Mouse (Mus musculus): ENCODE measurements around the gene Ngfr. TPM values are rescaled to one million over a fixed set of nuclear protein-coding genes. Genes with fewer than 3 reads are reported as not detected.
A peak's percentile ranks its signal among the peaks of the same experiment; 100 is the strongest.
"Not testable (repeated sequence)": the region's sequence is repeated elsewhere in the genome, so short reads cannot be mapped to it uniquely, and the experiment has no call there.

Gene Ngfr
- polyA plus RNA-seq, 1 experiment from 2014 or later: 41.4 TPM

GRCm38 (mm10) chr11:95614739-95615138, 27.2 kb upstream of the Ngfr start:
- peaks cover 9% of the 10 kb centered on the region; the same call in 1 of the 2 replicates for H3K27me3 ChIP-seq
- WGBS: 83% methylated on average over 8 of the region's 8 CpGs
- H3K4me1 ChIP-seq (replicated peaks): peaks cover 37% of the 10 kb centered on the region
- no peak overlapping the region for H3K4me2 ChIP-seq
- H3K4me3 ChIP-seq: no peak overlapping the region
- no peak for ATAC-seq (ENCODE audit: low FRiP score)
- no peak overlapping the region for H3K27ac ChIP-seq
- H3K9ac ChIP-seq: no peak overlapping the region
- H3K9me3 ChIP-seq: no peaks in the 10 kb centered on the region
- H3K36me3 ChIP-seq: no peaks in the 10 kb centered on the region

- H3K9ac ChIP-seq: 0 out of 2 replicates have a peak overlapping the region, but pooled peaks have one; percentile 16
- WGBS: 36% methylated on average over 4 of the region's 4 CpGs
- H3K9me3 ChIP-seq: no peaks in the 10 kb centered on the region
- peaks cover 9% of the 10 kb centered on the region; the same call in 1 of the 2 replicates for H3K27me3 ChIP-seq
- peak overlapping the region; percentile 49; the same call in 1 of the 2 replicates for H3K27ac ChIP-seq
- ATAC-seq (ENCODE audit: low FRiP score): no peak
- no peaks in the 10 kb centered on the region for H3K36me3 ChIP-seq
- no peak overlapping the region for H3K4me3 ChIP-seq
- H3K4me2 ChIP-seq: no peak overlapping the region
- H3K4me1 ChIP-seq (replicated peaks): peaks cover 20% of the 10 kb centered on the region
Measured at GRCm38 (mm10) chr11:95611283-95611682, 23.7 kb upstream of the Ngfr start.

GRCm38 (mm10) chr11:95610391-95610902, 22.9 kb upstream of the Ngfr start:
- H3K27ac ChIP-seq: peak overlapping the region; percentile 49
- peak overlapping the region; percentile 7 for H3K4me3 ChIP-seq
- no peaks in the 10 kb centered on the region for H3K36me3 ChIP-seq
- ATAC-seq (ENCODE audit: low FRiP score): no peak; the same call in 1 of the 2 replicates
- H3K9me3 ChIP-seq: no peaks in the 10 kb centered on the region
- H3K9ac ChIP-seq: 0 out of 2 replicates have a peak overlapping the region, but pooled peaks have one; percentile 16
- 24% methylated on average over 15 of the region's 15 CpGs for whole genome bisulfite sequencing
- H3K4me2 ChIP-seq: peak overlapping the region; percentile 44
- H3K27me3 ChIP-seq: peaks cover 9% of the 10 kb centered on the region; the same call in 1 of the 2 replicates
- peaks cover 20% of the 10 kb centered on the region for H3K4me1 ChIP-seq (replicated peaks)

GRCm38 (mm10) chr11:95609924-95610323, 22.4 kb upstream of the Ngfr start:
- Histone ChIP-seq H3K27me3 (peaks cover 9% of the 10 kb centered on the region; the same call in 1 of the 2 replicates), H3K4me3 (peak overlapping the region; percentile 7), H3K27ac (no peak overlapping the region), H3K9me3 (no peaks in the 10 kb centered on the region), H3K4me2 (peak overlapping the region; percentile 44), H3K36me3 (no peaks in the 10 kb centered on the region), H3K4me1 (replicated peaks) (peaks cover 20% of the 10 kb centered on the region), H3K9ac (no peak overlapping the region)
- ATAC-seq (ENCODE audit: low FRiP score): no peak
- WGBS: 56% methylated on average over 8 of the region's 8 CpGs

- H3K4me3 ChIP-seq; H3K36me3 ChIP-seq; H3K9me3 ChIP-seq; ATAC-seq (ENCODE audit: low FRiP score); H3K27me3 ChIP-seq; H3K27ac ChIP-seq; H3K9ac ChIP-seq; H3K4me2 ChIP-seq: not testable (repeated sequence)
- peaks cover 20% of the 10 kb centered on the region for H3K4me1 ChIP-seq (replicated peaks)
- 87% methylated on average over 4 of the region's 5 CpGs for WGBS
Measured at GRCm38 (mm10) chr11:95607286-95607685, 19.8 kb upstream of the Ngfr start.

- Histone ChIP-seq H3K4me1 (replicated peaks) (peaks cover 46% of the 10 kb centered on the region), H3K9ac (no peak overlapping the region), H3K36me3 (no peaks in the 10 kb centered on the region), H3K27me3 (peaks cover 47% of the 10 kb centered on the region), H3K4me2 (peak overlapping the region; percentile 11; the same call in 1 of the 2 replicates), H3K4me3 (no peak overlapping the region), H3K9me3 (no peaks in the 10 kb centered on the region), H3K27ac (no peak overlapping the region; the same call in 1 of the 2 replicates)
- 26% methylated on average over 14 of the region's 14 CpGs for WGBS
- no peak for ATAC-seq (ENCODE audit: low FRiP score)
Measured at GRCm38 (mm10) chr11:95598214-95599062, 10.9 kb upstream of the Ngfr start.

GRCm38 (mm10) chr11:95597741-95598140, 10.2 kb upstream of the Ngfr start:
- Histone ChIP-seq H3K4me3 (no peak overlapping the region), H3K27me3 (peaks cover 48% of the 10 kb centered on the region), H3K36me3 (no peaks in the 10 kb centered on the region), H3K4me1 (replicated peaks) (peaks cover 46% of the 10 kb centered on the region), H3K4me2 (peak overlapping the region; percentile 11; the same call in 1 of the 2 replicates), H3K9ac (no peak overlapping the region), H3K9me3 (no peaks in the 10 kb centered on the region), H3K27ac (no peak overlapping the region)
- ATAC-seq (ENCODE audit: low FRiP score): no peak
- WGBS: 27% methylated on average over 13 of the region's 13 CpGs

GRCm38 (mm10) chr11:95596704-95597103, 9.2 kb upstream of the Ngfr start:
- 37% methylated on average over 11 of the region's 11 CpGs for WGBS
- Histone ChIP-seq H3K9ac (peak overlapping the region; percentile 25; the same call in 1 of the 2 replicates), H3K4me1 (replicated peaks) (peaks cover 46% of the 10 kb centered on the region), H3K4me3 (no peak overlapping the region), H3K27me3 (peaks cover 56% of the 10 kb centered on the region), H3K9me3 (no peaks in the 10 kb centered on the region), H3K4me2 (no peak overlapping the region), H3K36me3 (no peaks in the 10 kb centered on the region), H3K27ac (peak overlapping the region; percentile 31; the same call in 1 of the 2 replicates)
- ATAC-seq (ENCODE audit: low FRiP score): no peak

- Histone ChIP-seq H3K36me3 (no peaks in the 10 kb centered on the region), H3K27me3 (peaks cover 61% of the 10 kb centered on the region), H3K9ac (0 out of 2 replicates have a peak overlapping the region, but pooled peaks have one; percentile 25), H3K4me3 (no peak overlapping the region), H3K9me3 (no peaks in the 10 kb centered on the region), H3K4me1 (replicated peaks) (peaks cover 46% of the 10 kb centered on the region), H3K27ac (peak overlapping the region; percentile 31; the same call in 1 of the 2 replicates), H3K4me2 (0 out of 2 replicates have a peak overlapping the region, but pooled peaks have one; percentile 6)
- 27% methylated on average over 5 of the region's 5 CpGs for WGBS
- ATAC-seq (ENCODE audit: low FRiP score): 0 out of 2 replicates have a peak, but pooled peaks have one; percentile 21
Measured at GRCm38 (mm10) chr11:95596150-95596515, 8.6 kb upstream of the Ngfr start.

- Histone ChIP-seq H3K36me3 (no peaks in the 10 kb centered on the region), H3K27me3 (peaks cover 65% of the 10 kb centered on the region), H3K4me3 (no peak overlapping the region), H3K9me3 (no peaks in the 10 kb centered on the region), H3K27ac (peak overlapping the region; percentile 9; the same call in 1 of the 2 replicates), H3K4me2 (0 out of 2 replicates have a peak overlapping the region, but pooled peaks have one; percentile 6), H3K9ac (no peak overlapping the region), H3K4me1 (replicated peaks) (peaks cover 46% of the 10 kb centered on the region)
- ATAC-seq (ENCODE audit: low FRiP score): 0 out of 2 replicates have a peak, but pooled peaks have one; percentile 30
- 20% methylated on average over 10 of the region's 10 CpGs for WGBS
Measured at GRCm38 (mm10) chr11:95595438-95596149, 8.1 kb upstream of the Ngfr start.

- Histone ChIP-seq H3K9me3 (no peaks in the 10 kb centered on the region), H3K27ac (no peak overlapping the region; the same call in 1 of the 2 replicates), H3K4me1 (replicated peaks) (peaks cover 46% of the 10 kb centered on the region), H3K36me3 (no peaks in the 10 kb centered on the region), H3K4me2 (no peak overlapping the region), H3K4me3 (no peak overlapping the region), H3K9ac (no peak overlapping the region), H3K27me3 (peaks cover 67% of the 10 kb centered on the region)
- WGBS: 21% methylated on average over 13 of the region's 13 CpGs
- ATAC-seq (ENCODE audit: low FRiP score): no peak
Measured at GRCm38 (mm10) chr11:95594686-95595212, 7.2 kb upstream of the Ngfr start.

All from hindbrain, embryonic 13.5 days (tissue).